Mouse (Mus musculus): ENCODE data around the gene Smg7. TPM values are rescaled to one million over a fixed set of nuclear protein-coding genes. Genes with fewer than 3 reads are reported as not detected.
A peak's percentile ranks its signal among the peaks of the same experiment; 100 is the strongest.

Smg7 gene
- polyA plus RNA-seq (2015; fragmentation: Nextera tagmentation; extraction: Ambion mirVana), result 33.7 and 37.2 TPM in 2 replicates

DNA sequence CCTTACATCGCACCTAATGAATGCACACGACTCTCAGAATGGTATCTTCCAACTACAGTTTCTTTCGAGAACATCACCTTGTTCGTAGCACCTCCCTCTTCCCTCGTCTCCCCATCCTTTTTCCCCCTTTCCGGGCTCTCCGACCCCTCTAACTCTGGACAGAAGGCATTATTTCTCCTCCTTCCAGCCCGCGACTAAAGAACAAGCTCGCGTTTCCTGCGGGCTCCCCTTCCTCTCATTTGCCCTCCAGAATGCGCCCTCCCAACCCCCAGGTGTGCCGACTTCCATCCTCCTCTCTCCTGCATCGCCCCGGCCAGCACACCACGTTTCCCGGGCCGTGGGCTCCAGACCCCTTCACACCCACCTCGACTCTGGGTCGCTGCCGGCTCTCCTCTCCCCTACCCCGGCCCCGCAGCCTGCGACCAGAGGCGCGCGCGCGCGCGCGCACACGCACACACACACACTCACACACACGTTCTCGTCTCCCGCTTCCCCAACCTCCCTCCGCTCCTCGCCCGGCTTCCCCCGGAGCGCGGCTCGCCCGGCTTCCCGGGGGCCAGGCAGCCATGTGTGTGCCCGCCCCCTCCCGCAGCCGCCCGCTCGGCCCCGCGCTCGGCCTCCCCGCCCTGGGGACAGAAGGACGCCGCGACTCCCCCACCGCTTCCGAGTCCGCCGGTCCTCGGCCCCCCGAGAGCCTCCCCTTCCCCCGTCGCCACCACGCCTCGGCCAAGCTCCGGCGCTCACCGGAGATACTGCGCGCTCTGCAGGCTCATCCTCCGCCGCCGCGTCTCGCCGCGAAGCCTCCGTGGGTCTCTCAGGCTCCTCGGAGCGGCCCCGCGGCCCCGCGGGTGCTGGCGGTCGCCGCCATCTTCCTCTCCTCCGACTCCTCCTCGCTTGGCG lies at the start of gene Smg7:
Gene Smg7, minus strand, starts transcription at position 882 of the 900 bp plus-strand sequence.
- peak within 1 kb of the TSS; percentile 91 for H3K4me3 ChIP-seq
- ATAC-seq (replicated peaks), result peak; percentile 38
- peak within 1 kb of the TSS; percentile 98 for H3K9ac ChIP-seq
- no peaks in the 10 kb centered on the region for H3K27me3 ChIP-seq (replicated peaks)
- peak within 1 kb of the TSS; percentile 100 for H3K27ac ChIP-seq
- peak within 1 kb of the TSS; percentile 92 for H3K4me2 ChIP-seq
- H3K9me3 ChIP-seq, result no peaks in the 10 kb centered on the region
- no peaks in the 10 kb centered on the region for H3K36me3 ChIP-seq (replicated peaks)
- WGBS, result under 1% methylated on average over 82 of the region's 93 CpGs
- H3K4me1 ChIP-seq, result peaks cover 23% of the 10 kb centered on the region

- Histone ChIP-seq H3K9ac (no peak overlapping the region), H3K4me3 (no peak overlapping the region), H3K36me3 (replicated peaks) (no peaks in the 10 kb centered on the region), H3K4me2 (no peak overlapping the region), H3K27ac (no peak overlapping the region), H3K4me1 (no peaks in the 10 kb centered on the region), H3K9me3 (no peaks in the 10 kb centered on the region), H3K27me3 (replicated peaks) (no peaks in the 10 kb centered on the region)
- 38% methylated on average over 4 of the region's 4 CpGs for WGBS
- ATAC-seq (replicated peaks), result no peak
These were observed 40.5 kb upstream of the Smg7 start for GRCm38 (mm10) chr1:152942977-152943376.

GRCm38 (mm10) chr1:152936365-152936764 lies 33.9 kb upstream of the Smg7 start:
- no peaks in the 10 kb centered on the region for H3K9me3 ChIP-seq
- H3K36me3 ChIP-seq (replicated peaks), result no peaks in the 10 kb centered on the region
- no peak overlapping the region for H3K4me3 ChIP-seq
- WGBS, result 78% methylated on average over 5 of the region's 5 CpGs
- no peaks in the 10 kb centered on the region for H3K4me1 ChIP-seq
- no peak overlapping the region for H3K4me2 ChIP-seq
- no peaks in the 10 kb centered on the region for H3K27me3 ChIP-seq (replicated peaks)
- H3K27ac ChIP-seq, result no peak overlapping the region
- H3K9ac ChIP-seq, result no peak overlapping the region
- ATAC-seq (replicated peaks), result no peak

- H3K36me3 ChIP-seq (replicated peaks), result no peaks in the 10 kb centered on the region
- no peaks in the 10 kb centered on the region for H3K4me1 ChIP-seq
- ATAC-seq (replicated peaks), result no peak
- no peaks in the 10 kb centered on the region for H3K9me3 ChIP-seq
- no peak overlapping the region for H3K27ac ChIP-seq
- no peak overlapping the region for H3K9ac ChIP-seq
- 47% methylated on average over 6 of the region's 6 CpGs for WGBS
- H3K4me2 ChIP-seq, result no peak overlapping the region
- no peaks in the 10 kb centered on the region for H3K27me3 ChIP-seq (replicated peaks)
- H3K4me3 ChIP-seq, result no peak overlapping the region
These were observed 33.0 kb upstream of the Smg7 start for GRCm38 (mm10) chr1:152935476-152935875.

DNA sequence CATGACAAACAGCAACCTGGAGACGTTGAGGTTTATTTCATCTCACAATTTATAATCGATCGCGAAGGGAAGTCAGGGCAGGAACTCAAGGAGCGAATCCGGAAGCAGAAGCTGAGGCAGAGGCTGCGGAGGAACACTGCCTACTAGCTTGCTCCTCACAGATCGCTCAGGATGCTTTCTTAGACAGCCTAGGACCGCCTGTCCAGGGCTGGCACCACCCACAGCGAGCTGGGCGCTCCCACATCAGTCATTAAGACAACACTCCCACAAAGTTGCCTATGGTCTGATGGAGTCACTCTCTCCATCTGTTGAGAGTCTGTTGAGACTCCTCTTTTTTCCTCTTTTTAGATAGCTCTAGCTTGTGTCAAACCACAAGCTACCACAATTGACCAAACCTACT lies 31.5 kb upstream of the Smg7 start:
- H3K4me3 ChIP-seq, result no peak overlapping the region
- H3K9me3 ChIP-seq, result no peaks in the 10 kb centered on the region
- no peak overlapping the region for H3K9ac ChIP-seq
- no peaks in the 10 kb centered on the region for H3K36me3 ChIP-seq (replicated peaks)
- no peaks in the 10 kb centered on the region for H3K27me3 ChIP-seq (replicated peaks)
- ATAC-seq (replicated peaks), result no peak
- 54% methylated on average over 11 of the region's 11 CpGs for WGBS
- no peak overlapping the region for H3K4me2 ChIP-seq
- H3K27ac ChIP-seq, result no peak overlapping the region
- no peaks in the 10 kb centered on the region for H3K4me1 ChIP-seq

DNA sequence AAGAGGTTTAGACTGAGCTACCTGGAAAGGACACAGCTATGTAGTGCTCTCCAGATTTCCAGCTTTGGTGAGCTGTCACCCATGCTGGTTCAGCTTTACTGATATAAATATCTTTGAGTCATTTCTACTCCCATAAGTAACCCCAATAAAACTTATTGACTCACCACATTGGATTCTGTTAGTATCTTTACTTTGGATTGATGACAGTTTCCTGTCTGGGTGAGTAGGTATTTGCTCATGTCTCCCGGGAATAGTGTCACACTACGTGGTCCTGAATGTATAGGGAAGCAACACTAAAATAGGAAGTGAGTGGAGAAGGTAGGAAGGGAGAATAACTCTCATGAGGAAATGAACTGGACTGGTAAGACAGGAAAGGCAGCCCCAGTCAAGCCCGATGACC lies 19.3 kb upstream of the Smg7 start:
- ATAC-seq (replicated peaks), result no peak
- Histone ChIP-seq H3K27ac (no peak overlapping the region), H3K4me1 (no peaks in the 10 kb centered on the region), H3K36me3 (replicated peaks) (no peaks in the 10 kb centered on the region), H3K4me2 (no peak overlapping the region), H3K9me3 (no peaks in the 10 kb centered on the region), H3K9ac (no peak overlapping the region), H3K4me3 (no peak overlapping the region), H3K27me3 (replicated peaks) (no peaks in the 10 kb centered on the region)
- 93% methylated on average over 3 of the region's 3 CpGs for WGBS

DNA sequence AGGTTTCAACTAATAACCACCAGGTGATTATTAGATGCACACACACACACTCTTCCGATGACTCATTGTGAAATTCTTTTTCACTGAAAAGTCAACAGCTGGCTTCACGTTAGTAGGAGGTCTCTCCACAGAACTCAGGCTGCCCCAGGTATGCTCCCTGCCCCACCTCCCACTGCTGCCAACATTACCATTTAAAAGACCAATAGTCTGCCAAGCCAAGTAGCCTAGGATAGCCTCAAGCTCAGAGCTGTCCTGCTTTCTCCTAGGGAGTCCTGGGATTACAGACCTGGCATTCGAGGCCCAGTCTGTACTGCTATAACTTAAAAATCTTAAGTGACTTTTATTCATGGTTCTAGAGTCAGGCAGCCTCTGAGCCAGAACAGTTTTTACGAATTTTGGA lies 15.2 kb upstream of the Smg7 start:
- Histone ChIP-seq H3K4me1 (no peaks in the 10 kb centered on the region), H3K9me3 (no peaks in the 10 kb centered on the region), H3K36me3 (replicated peaks) (no peaks in the 10 kb centered on the region), H3K9ac (no peak overlapping the region), H3K27ac (no peak overlapping the region), H3K27me3 (replicated peaks) (no peaks in the 10 kb centered on the region), H3K4me2 (no peak overlapping the region), H3K4me3 (no peak overlapping the region)
- ATAC-seq (replicated peaks), result no peak
- WGBS, result 80% methylated on average over 4 of the region's 4 CpGs

DNA sequence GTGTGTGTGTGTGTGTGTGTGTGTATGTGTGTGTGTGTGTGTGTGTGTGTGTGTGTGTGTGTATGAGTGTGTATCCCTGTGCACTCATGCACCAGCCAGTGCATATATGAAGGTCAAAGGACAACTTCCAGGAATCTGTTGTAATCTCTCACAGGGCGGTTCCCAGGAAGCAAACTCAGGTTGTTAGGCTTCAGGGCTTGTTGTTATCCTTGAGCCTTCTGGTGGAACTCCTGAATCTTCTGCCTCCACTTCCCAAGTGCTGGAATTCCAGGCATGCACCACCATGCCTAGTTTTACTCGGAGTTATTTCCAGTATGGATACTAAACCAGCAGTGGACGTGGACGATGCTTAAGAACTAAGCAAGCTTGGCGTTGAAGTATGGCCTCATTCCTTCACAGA lies 14.5 kb upstream of the Smg7 start:
- H3K27ac ChIP-seq, result no peak overlapping the region
- no peaks in the 10 kb centered on the region for H3K27me3 ChIP-seq (replicated peaks)
- no peaks in the 10 kb centered on the region for H3K9me3 ChIP-seq
- no peak overlapping the region for H3K9ac ChIP-seq
- ATAC-seq (replicated peaks), result no peak
- no peak overlapping the region for H3K4me3 ChIP-seq
- no peaks in the 10 kb centered on the region for H3K4me1 ChIP-seq
- 89% methylated on average over 5 of the region's 5 CpGs for WGBS
- H3K4me2 ChIP-seq, result no peak overlapping the region
- H3K36me3 ChIP-seq (replicated peaks), result no peaks in the 10 kb centered on the region

- ATAC-seq (replicated peaks), result no peak
- Histone ChIP-seq H3K36me3 (replicated peaks) (no peaks in the 10 kb centered on the region), H3K27ac (no peak overlapping the region), H3K4me2 (no peak overlapping the region), H3K9ac (no peak overlapping the region), H3K27me3 (replicated peaks) (no peaks in the 10 kb centered on the region), H3K4me1 (no peaks in the 10 kb centered on the region), H3K9me3 (no peaks in the 10 kb centered on the region), H3K4me3 (no peak overlapping the region)
- 18% methylated on average over 5 of the region's 5 CpGs for WGBS
These were observed 13.3 kb upstream of the Smg7 start for GRCm38 (mm10) chr1:152915766-152916165.

DNA sequence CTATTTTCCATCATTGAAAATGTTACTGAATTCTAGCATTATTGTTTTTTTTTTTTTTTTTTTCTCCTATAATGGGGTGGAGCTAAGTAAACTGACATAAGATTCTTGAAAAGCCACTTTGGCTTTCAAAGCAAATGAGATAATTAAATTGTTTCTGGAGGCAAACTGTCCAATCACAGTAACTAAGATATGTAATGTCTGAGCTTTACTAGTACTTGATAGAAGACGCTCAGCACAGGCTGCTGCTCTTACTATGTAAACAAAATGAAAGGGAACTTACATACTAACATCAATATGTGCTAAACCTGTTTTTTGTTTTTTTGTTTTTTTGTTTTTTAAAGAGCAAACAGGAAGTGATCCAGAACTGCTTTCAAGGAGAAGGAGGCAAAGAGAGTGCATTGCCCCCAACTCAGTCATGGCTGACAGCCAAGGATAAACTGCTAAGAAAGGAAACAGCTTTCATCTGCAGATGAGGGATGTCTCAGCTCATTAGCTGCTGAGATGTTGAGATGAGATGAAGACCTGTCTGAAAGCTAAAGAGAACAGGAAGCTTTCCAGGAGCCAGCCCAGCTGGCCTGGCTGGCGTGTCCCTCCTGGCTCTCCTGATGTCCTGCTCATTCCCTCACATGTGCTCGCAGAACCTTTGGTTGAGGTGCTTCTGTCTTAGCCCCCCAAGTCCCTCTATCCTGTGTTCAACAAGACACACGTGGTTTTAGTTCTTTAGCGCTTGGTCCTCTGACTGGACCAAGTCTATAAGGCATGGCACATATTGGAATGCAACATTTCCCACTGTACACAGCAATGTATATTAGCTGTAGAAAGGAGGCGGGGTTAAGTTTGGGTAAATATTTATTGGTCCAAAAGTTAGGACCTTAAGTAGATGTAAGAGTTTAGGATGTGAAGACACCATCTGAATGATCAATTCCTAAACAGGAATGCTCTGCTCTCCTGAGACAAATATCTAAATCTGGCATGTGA lies 11.3 kb upstream of the Smg7 start:
- H3K4me3 ChIP-seq, result no peak overlapping the region
- no peaks in the 10 kb centered on the region for H3K9me3 ChIP-seq
- ATAC-seq (replicated peaks), result no peak
- no peak overlapping the region for H3K27ac ChIP-seq
- H3K36me3 ChIP-seq (replicated peaks), result no peaks in the 10 kb centered on the region
- H3K4me2 ChIP-seq, result no peak overlapping the region
- no peaks in the 10 kb centered on the region for H3K4me1 ChIP-seq
- no peak overlapping the region for H3K9ac ChIP-seq
- H3K27me3 ChIP-seq (replicated peaks), result no peaks in the 10 kb centered on the region
- WGBS, result 80% methylated on average over 6 of the region's 6 CpGs

- H3K9ac ChIP-seq, result peak overlapping the region; percentile 26; the same call in 1 of the 2 replicates
- H3K27me3 ChIP-seq (replicated peaks), result no peaks in the 10 kb centered on the region
- peak; percentile 40 for ATAC-seq (replicated peaks)
- no peaks in the 10 kb centered on the region for H3K9me3 ChIP-seq
- H3K27ac ChIP-seq, result peak overlapping the region; percentile 81
- 2% methylated on average over 14 of the region's 14 CpGs for WGBS
- peaks cover 20% of the 10 kb centered on the region for H3K4me1 ChIP-seq
- H3K4me3 ChIP-seq, result peak overlapping the region; percentile 91
- H3K4me2 ChIP-seq, result peak overlapping the region; percentile 92
- no peaks in the 10 kb centered on the region for H3K36me3 ChIP-seq (replicated peaks)
These were observed 2.0 kb upstream of the Smg7 start for GRCm38 (mm10) chr1:152904469-152904868.

DNA sequence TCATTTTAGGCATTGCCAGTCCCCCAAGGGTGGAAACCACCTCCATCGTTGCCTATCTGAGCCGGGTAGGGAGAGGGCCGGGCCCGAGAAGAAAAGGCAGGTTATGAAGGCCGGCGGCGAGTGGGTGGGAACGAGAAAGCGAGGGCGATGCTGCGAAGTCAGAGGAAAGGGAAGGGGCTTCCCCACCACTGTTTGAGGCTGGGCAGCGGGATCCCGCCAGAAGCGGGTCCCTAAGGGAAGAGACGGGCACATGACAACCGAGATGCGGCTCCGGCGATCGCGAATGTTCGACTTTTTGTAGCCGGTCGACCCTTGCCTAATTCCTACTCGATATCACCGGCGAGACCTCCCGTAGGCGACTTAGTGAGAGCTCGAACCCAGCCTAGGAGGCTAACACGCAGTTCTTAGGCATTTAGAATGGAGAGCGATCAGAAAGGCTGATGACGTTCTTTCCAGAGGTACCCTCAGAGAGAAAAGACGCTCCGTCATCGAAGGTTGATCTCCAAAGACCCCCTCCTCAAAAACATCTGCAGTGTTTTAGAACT lies 1.2 kb upstream of the Smg7 start:
- Histone ChIP-seq H3K27me3 (replicated peaks) (no peaks in the 10 kb centered on the region), H3K9ac (peak overlapping the region; percentile 59), H3K36me3 (replicated peaks) (no peaks in the 10 kb centered on the region), H3K4me3 (peak overlapping the region; percentile 91), H3K4me2 (peak overlapping the region; percentile 92), H3K9me3 (no peaks in the 10 kb centered on the region), H3K4me1 (peaks cover 23% of the 10 kb centered on the region), H3K27ac (peak overlapping the region; percentile 100)
- WGBS, result under 1% methylated on average over 36 of the region's 36 CpGs
- peak; percentile 35 for ATAC-seq (replicated peaks)

All from midbrain, embryonic 15.5 days (tissue).